In genomic region chr4:43851265-43851664, GRCm38 (mm10) we compare ENCODE assay signal across 39 mouse cellular contexts. TPM values are rescaled to one million over a fixed set of nuclear protein-coding genes. Genes with fewer than 3 reads are reported as not detected.
"Had no signal": no experiment of that assay in that cellular context is flagged by ENCODE, and none has a peak within 500 bp of the region (broad histone marks: within the 10 kb centered on the region; RNA-seq: fewer than 3 reads in every experiment).

TSS of gene Olfr155 (plus strand) at chr4:43851565.

- H3K4me2 ChIP-seq: limb, embryonic 12.5 days; limb, embryonic 13.5 days; limb, embryonic 15.5 days; liver, embryonic 11.5 days; liver, embryonic 12.5 days; liver, embryonic 13.5 days; liver, embryonic 15.5 days; lung, embryonic 14.5 days; lung, embryonic 15.5 days; midbrain, embryonic 11.5 days; midbrain, embryonic 12.5 days; midbrain, embryonic 13.5 days; midbrain, embryonic 15.5 days; neural tube, embryonic 12.5 days had no signal

- H3K27me3 ChIP-seq: limb, embryonic 13.5 days; limb, embryonic 15.5 days; liver, embryonic 13.5 days; liver, embryonic 15.5 days; lung, embryonic 15.5 days; midbrain, embryonic 12.5 days; midbrain, embryonic 13.5 days; midbrain, embryonic 15.5 days; neural tube, embryonic 12.5 days had no signal

- H3K4me1 ChIP-seq: limb, embryonic 10.5 days; limb, embryonic 12.5 days; limb, embryonic 13.5 days; limb, embryonic 15.5 days; liver, embryonic 12.5 days; liver, embryonic 13.5 days; liver, embryonic 15.5 days; lung, embryonic 15.5 days; megakaryocyte, embryonic 14.5 days; midbrain, embryonic 10.5 days; midbrain, embryonic 12.5 days; midbrain, embryonic 15.5 days; neural tube, embryonic 12.5 days had no signal

- H3K27ac ChIP-seq: limb, embryonic 10.5 days; limb, embryonic 12.5 days; limb, embryonic 13.5 days; limb, embryonic 15.5 days; liver, embryonic 12.5 days; liver, embryonic 13.5 days; liver, embryonic 14.5 days; liver, embryonic 15.5 days; lung, embryonic 15.5 days; macrophage; midbrain, embryonic 10.5 days; midbrain, embryonic 12.5 days; midbrain, embryonic 13.5 days; midbrain, embryonic 15.5 days; neural tube, embryonic 12.5 days had no signal

- H3K9ac ChIP-seq: limb, embryonic 12.5 days; limb, embryonic 13.5 days; limb, embryonic 15.5 days; liver, embryonic 12.5 days; liver, embryonic 13.5 days; liver, embryonic 14.5 days; liver, embryonic 15.5 days; liver, postnatal 0 days; lung, embryonic 14.5 days; lung, embryonic 15.5 days; midbrain, embryonic 12.5 days; midbrain, embryonic 13.5 days; midbrain, embryonic 15.5 days; neural tube, embryonic 12.5 days had no signal

- H3K9me3 ChIP-seq: limb, embryonic 10.5 days; limb, embryonic 12.5 days; limb, embryonic 13.5 days; limb, embryonic 15.5 days; liver, embryonic 12.5 days; liver, embryonic 13.5 days; liver, embryonic 15.5 days; lung, embryonic 15.5 days; midbrain, embryonic 10.5 days; midbrain, embryonic 12.5 days; midbrain, embryonic 13.5 days; midbrain, embryonic 15.5 days; neural tube, embryonic 12.5 days had no signal

- H3K36me3 ChIP-seq: limb, embryonic 10.5 days; limb, embryonic 12.5 days; limb, embryonic 13.5 days; limb, embryonic 15.5 days; liver, embryonic 12.5 days; liver, embryonic 13.5 days; liver, embryonic 15.5 days; lung, embryonic 15.5 days; midbrain, embryonic 10.5 days; midbrain, embryonic 12.5 days; midbrain, embryonic 13.5 days; midbrain, embryonic 15.5 days; neural tube, embryonic 12.5 days had no signal

- ATAC-seq: liver, embryonic 12.5 days; liver, postnatal 0 days; lung, postnatal 0 days; midbrain, embryonic 13.5 days; midbrain, embryonic 15.5 days; midbrain, embryonic 16.5 days had no signal

- DNase-seq: left cerebral cortex, postnatal 4 days; liver; liver, embryonic 13.5 days; liver, postnatal 0 days; lung, adult 18-20 months; lung, adult 2 months; lung, embryonic 14.5 days; lung, postnatal 10 days; lung, postnatal 14 days; lung, postnatal 36 days; lung, postnatal 4 days; midbrain, embryonic 14.5 days had no signal

- H3K4me3 ChIP-seq: limb, embryonic 10.5 days; limb, embryonic 12.5 days; limb, embryonic 13.5 days; limb, embryonic 15.5 days; liver, embryonic 12.5 days; liver, embryonic 13.5 days; liver, embryonic 15.5 days; lung, embryonic 15.5 days; megakaryocyte, embryonic 14.5 days; midbrain, embryonic 10.5 days; midbrain, embryonic 12.5 days; midbrain, embryonic 13.5 days; midbrain, embryonic 15.5 days; myocyte; neural tube, embryonic 12.5 days had no signal

RNA-seq across cellular contexts. Expression of gene Olfr155, which starts in this region (rescaled TPM):
- polyA plus RNA-seq: limb, embryonic 10.5 days; limb, embryonic 11.5 days; limb, embryonic 12.5 days; limb, embryonic 13.5 days; limb, embryonic 14.5 days; limb, embryonic 15.5 days; liver, adult 2 months; liver, embryonic 11.5 days; liver, embryonic 12.5 days; liver, embryonic 13.5 days; liver, embryonic 14.5 days; liver, embryonic 15.5 days; liver, embryonic 16.5 days; liver, postnatal 0 days; lung, adult 2 months; lung, embryonic 14.5 days; lung, embryonic 15.5 days; lung, embryonic 16.5 days; lung, postnatal 0 days; macrophage; midbrain, embryonic 10.5 days; midbrain, embryonic 11.5 days; midbrain, embryonic 12.5 days; midbrain, embryonic 13.5 days; midbrain, embryonic 14.5 days; midbrain, embryonic 15.5 days; midbrain, embryonic 16.5 days; midbrain, postnatal 0 days; myocyte; neural tube, embryonic 11.5 days; neural tube, embryonic 12.5 days had no signal
